Mouse (Mus musculus) stomach, embryonic 15.5 days (tissue): Measurements from ENCODE around the gene Bptf. TPM values are rescaled to one million over a fixed set of nuclear protein-coding genes. Genes with fewer than 3 reads are reported as not detected.

Source experiments
- ATAC-seq: fragments of 200-750 bp; cut with Nextera tagmentation; 2 replicates; pipeline ENCODE4 v1.8.0; 2017; ENCODE audit warnings: low read depth, moderate number of reproducible peaks, moderate TSS enrichment; ENCODE audit not compliant: insufficient read depth, low FRiP score
- H3K27ac ChIP-seq: fragments of 300-500 bp; sonication (generic); 2 replicates; pipeline ENCODE4 v1.5.1; 2015; ENCODE audit warnings: mild to moderate bottlenecking, inconsistent platforms
- H3K27me3 ChIP-seq: fragments of 300-500 bp; sonication (generic); replicated peaks from 2 replicates; pipeline ENCODE4 v1.6.1; 2015; ENCODE audit warnings: inconsistent platforms
- H3K36me3 ChIP-seq: fragments of 300-500 bp; sonication (generic); 2 replicates; pipeline ENCODE4 v1.6.1; 2015; ENCODE audit warnings: inconsistent platforms
- H3K4me1 ChIP-seq: fragments of 300-500 bp; sonication (generic); 2 replicates; pipeline ENCODE4 v1.6.1; 2015; ENCODE audit warnings: inconsistent platforms
- H3K4me2 ChIP-seq: fragments of 300-500 bp; sonication (generic); 2 replicates; pipeline ENCODE4 v1.6.1; 2015; ENCODE audit warnings: mild to moderate bottlenecking, inconsistent platforms
- H3K4me3 ChIP-seq: fragments of 300-500 bp; sonication (generic); replicated peaks from 2 replicates; pipeline ENCODE4 v1.5.1; 2015; ENCODE audit warnings: inconsistent platforms
- H3K9ac ChIP-seq: fragments of 300-500 bp; sonication (generic); 2 replicates; pipeline ENCODE4 v1.6.1; 2015; ENCODE audit warnings: inconsistent platforms
- H3K9me3 ChIP-seq: fragments of 300-500 bp; sonication (generic); 2 replicates; pipeline ENCODE4 v1.6.1; 2016; ENCODE audit warnings: inconsistent platforms
- WGBS: fragments of 180-500 bp; shearing (Covaris S2); methylation state at CpG from one replicate; pipeline ENCODE4 v1.1.7; 2015; 5-methylcytosine and 5-hydroxymethylcytosine counted together
- polyA plus RNA-seq: library from polyadenylated mRNA; unstranded; fragments of >200 nt; fragmentation: Nextera tagmentation; extraction: Ambion mirVana; gene quantifications from 2 replicates; pipeline ENCODE4 v1.2.1, GENCODE M21; 2015

The Bptf gene
- polyA plus RNA-seq, 1 experiment from 2014 or later, result 28.4 TPM

GRCm38 (mm10) chr11:107012324-107013017 is 119.5 kb downstream of the Bptf start:
- H3K4me1 ChIP-seq, result peaks cover 8% of the 10 kb centered on the region; the same call in 1 of the 2 replicates
- H3K4me3 ChIP-seq, result peak overlapping the region; percentile 52
- peak overlapping the region; percentile 98 for H3K27ac ChIP-seq
- peak; percentile 89 for ATAC-seq
- H3K36me3 ChIP-seq, result no peaks in the 10 kb centered on the region
- H3K9ac ChIP-seq, result peak overlapping the region; percentile 43; the same call in 1 of the 2 replicates
- H3K9me3 ChIP-seq, result no peaks in the 10 kb centered on the region
- WGBS, result under 1% methylated on average over 37 of the region's 37 CpGs
- H3K27me3 ChIP-seq, result no peaks in the 10 kb centered on the region
- H3K4me2 ChIP-seq, result peak overlapping the region; percentile 47

- ATAC-seq, result no peak
- Histone ChIP-seq H3K4me3 (peak overlapping the region; percentile 52), H3K4me1 (peaks cover 8% of the 10 kb centered on the region; the same call in 1 of the 2 replicates), H3K9ac (peak overlapping the region; percentile 43; the same call in 1 of the 2 replicates), H3K4me2 (peak overlapping the region; percentile 47), H3K27me3 (no peaks in the 10 kb centered on the region), H3K36me3 (no peaks in the 10 kb centered on the region), H3K27ac (peak overlapping the region; percentile 98), H3K9me3 (no peaks in the 10 kb centered on the region)
- WGBS, result 25% methylated on average over 18 of the region's 18 CpGs
Measured at GRCm38 (mm10) chr11:107011669-107012323, 120.1 kb downstream of the Bptf start.

- Histone ChIP-seq H3K27me3 (no peaks in the 10 kb centered on the region), H3K27ac (no peak overlapping the region), H3K4me1 (peaks cover 8% of the 10 kb centered on the region; the same call in 1 of the 2 replicates), H3K36me3 (no peaks in the 10 kb centered on the region), H3K4me2 (no peak overlapping the region), H3K9ac (no peak overlapping the region), H3K9me3 (no peaks in the 10 kb centered on the region), H3K4me3 (no peak overlapping the region)
- no peak for ATAC-seq
- 75% methylated on average over 7 of the region's 7 CpGs for WGBS
Measured at GRCm38 (mm10) chr11:107011171-107011570, 120.8 kb downstream of the Bptf start.

- WGBS, result 89% methylated on average over 3 of the region's 3 CpGs
- no peak overlapping the region for H3K4me2 ChIP-seq
- ATAC-seq, result no peak
- H3K4me1 ChIP-seq, result peaks cover 8% of the 10 kb centered on the region; the same call in 1 of the 2 replicates
- no peaks in the 10 kb centered on the region for H3K9me3 ChIP-seq
- no peak overlapping the region for H3K4me3 ChIP-seq
- no peaks in the 10 kb centered on the region for H3K27me3 ChIP-seq
- no peak overlapping the region for H3K9ac ChIP-seq
- no peaks in the 10 kb centered on the region for H3K36me3 ChIP-seq
- H3K27ac ChIP-seq, result no peak overlapping the region
Measured at GRCm38 (mm10) chr11:107010447-107010846, 121.5 kb downstream of the Bptf start.

- ATAC-seq, result no peak
- Histone ChIP-seq H3K4me1 (no peaks in the 10 kb centered on the region), H3K4me2 (no peak overlapping the region), H3K4me3 (no peak overlapping the region), H3K36me3 (no peaks in the 10 kb centered on the region), H3K27me3 (no peaks in the 10 kb centered on the region), H3K27ac (no peak overlapping the region), H3K9me3 (no peaks in the 10 kb centered on the region), H3K9ac (no peak overlapping the region)
- 78% methylated on average over 1 of the region's 1 CpGs for WGBS
Measured at GRCm38 (mm10) chr11:107005538-107005937, 126.4 kb downstream of the Bptf start.

- Histone ChIP-seq H3K27ac (no peak overlapping the region), H3K4me2 (no peak overlapping the region), H3K36me3 (no peaks in the 10 kb centered on the region), H3K4me3 (no peak overlapping the region), H3K4me1 (0 out of 2 replicates have a peak, but pooled peaks cover 4% of the 10 kb centered on the region), H3K9me3 (no peaks in the 10 kb centered on the region), H3K27me3 (no peaks in the 10 kb centered on the region), H3K9ac (no peak overlapping the region)
- WGBS, result 57% methylated on average over 8 of the region's 8 CpGs
- no peak for ATAC-seq
Measured at GRCm38 (mm10) chr11:107001760-107002675, 129.9 kb downstream of the Bptf start.

- Histone ChIP-seq H3K27me3 (no peaks in the 10 kb centered on the region), H3K36me3 (peaks cover 7% of the 10 kb centered on the region; the same call in 1 of the 2 replicates), H3K4me1 (peaks cover 6% of the 10 kb centered on the region; the same call in 1 of the 2 replicates), H3K9me3 (no peaks in the 10 kb centered on the region), H3K4me3 (peak overlapping the region; percentile 32), H3K9ac (peak overlapping the region; percentile 13; the same call in 1 of the 2 replicates), H3K27ac (peak overlapping the region; percentile 86), H3K4me2 (peak overlapping the region; percentile 54)
- ATAC-seq, result no peak
- 80% methylated on average over 9 of the region's 9 CpGs for WGBS
Measured at GRCm38 (mm10) chr11:106999949-107000513, 131.9 kb downstream of the Bptf start.

GRCm38 (mm10) chr11:106999151-106999948 is 132.6 kb downstream of the Bptf start, which contains the start of gene Kpna2:
Gene Kpna2 (minus strand): TSS chr11:106999541.
- H3K4me1 ChIP-seq, result peaks cover 6% of the 10 kb centered on the region; the same call in 1 of the 2 replicates
- H3K9me3 ChIP-seq, result no peaks in the 10 kb centered on the region
- H3K4me2 ChIP-seq, result peak within 1 kb of the TSS; percentile 59
- under 1% methylated on average over 56 of the region's 62 CpGs for WGBS
- H3K9ac ChIP-seq, result peak within 1 kb of the TSS; percentile 90
- peaks cover 7% of the 10 kb centered on the region; the same call in 1 of the 2 replicates for H3K36me3 ChIP-seq
- H3K27me3 ChIP-seq, result no peaks in the 10 kb centered on the region
- peak within 1 kb of the TSS; percentile 99 for H3K4me3 ChIP-seq
- H3K27ac ChIP-seq, result peak within 1 kb of the TSS; percentile 89
- ATAC-seq, result peak; percentile 97

GRCm38 (mm10) chr11:106998651-106999150 is 133.2 kb downstream of the Bptf start:
- no peaks in the 10 kb centered on the region for H3K27me3 ChIP-seq
- peaks cover 7% of the 10 kb centered on the region; the same call in 1 of the 2 replicates for H3K36me3 ChIP-seq
- WGBS, result under 1% methylated on average over 26 of the region's 26 CpGs
- no peak for ATAC-seq
- H3K27ac ChIP-seq, result peak overlapping the region; percentile 89
- peak overlapping the region; percentile 99 for H3K4me3 ChIP-seq
- peaks cover 6% of the 10 kb centered on the region; the same call in 1 of the 2 replicates for H3K4me1 ChIP-seq
- no peaks in the 10 kb centered on the region for H3K9me3 ChIP-seq
- peak overlapping the region; percentile 90 for H3K9ac ChIP-seq
- H3K4me2 ChIP-seq, result peak overlapping the region; percentile 59

- no peaks in the 10 kb centered on the region for H3K9me3 ChIP-seq
- no peaks in the 10 kb centered on the region for H3K27me3 ChIP-seq
- H3K4me2 ChIP-seq, result peak overlapping the region; percentile 59
- peak overlapping the region; percentile 99 for H3K4me3 ChIP-seq
- peak overlapping the region; percentile 90; the same call in 1 of the 2 replicates for H3K9ac ChIP-seq
- peaks cover 6% of the 10 kb centered on the region; the same call in 1 of the 2 replicates for H3K4me1 ChIP-seq
- ATAC-seq, result no peak
- H3K36me3 ChIP-seq, result peaks cover 8% of the 10 kb centered on the region; the same call in 1 of the 2 replicates
- H3K27ac ChIP-seq, result no peak overlapping the region
- 16% methylated on average over 5 of the region's 5 CpGs for WGBS
Measured at GRCm38 (mm10) chr11:106997976-106998375, 134.0 kb downstream of the Bptf start.
